Mouse (Mus musculus): Measurements from ENCODE around the gene Irs3. TPM values are rescaled to one million over a fixed set of nuclear protein-coding genes. Genes with fewer than 3 reads are reported as not detected.
A peak's percentile ranks its signal among the peaks of the same experiment; 100 is the strongest.

The Irs3 gene
- polyA plus RNA-seq, 1 experiment from 2014 or later, result 0.18 TPM

GRCm38 (mm10) chr5:137653366-137653765, 7.9 kb upstream of the Irs3 start:
- no peak overlapping the region for H3K4me3 ChIP-seq
- H3K9me3 ChIP-seq, result no peaks in the 10 kb centered on the region
- 93% methylated on average over 10 of the region's 10 CpGs for WGBS
- H3K27me3 ChIP-seq, result no peaks in the 10 kb centered on the region
- H3K4me1 ChIP-seq, result peaks cover 17% of the 10 kb centered on the region
- no peak overlapping the region for H3K9ac ChIP-seq
- H3K27ac ChIP-seq, result no peak overlapping the region
- no peak for ATAC-seq (ENCODE audit: insufficient number of reproducible peaks, insufficient read depth, low FRiP score, low TSS enrichment)
- peaks cover 26% of the 10 kb centered on the region for H3K36me3 ChIP-seq
- no peak overlapping the region for H3K4me2 ChIP-seq (replicated peaks)

- Histone ChIP-seq H3K27ac (no peak overlapping the region), H3K27me3 (no peaks in the 10 kb centered on the region), H3K9me3 (no peaks in the 10 kb centered on the region), H3K4me1 (peaks cover 26% of the 10 kb centered on the region), H3K4me3 (no peak overlapping the region), H3K9ac (no peak overlapping the region), H3K36me3 (peaks cover 25% of the 10 kb centered on the region), H3K4me2 (replicated peaks) (no peak overlapping the region)
- no peak for ATAC-seq (ENCODE audit: insufficient number of reproducible peaks, insufficient read depth, low FRiP score, low TSS enrichment)
- WGBS, result 15% methylated on average over 3 of the region's 3 CpGs
Observed at GRCm38 (mm10) chr5:137652474-137652873, 7.0 kb upstream of the Irs3 start.

- ATAC-seq (ENCODE audit: insufficient number of reproducible peaks, insufficient read depth, low FRiP score, low TSS enrichment), result no peak
- peaks cover 39% of the 10 kb centered on the region for H3K4me1 ChIP-seq
- H3K4me3 ChIP-seq, result no peak overlapping the region
- H3K9me3 ChIP-seq, result no peaks in the 10 kb centered on the region
- H3K4me2 ChIP-seq (replicated peaks), result no peak overlapping the region; the same call in 1 of the 2 replicates
- no peak overlapping the region for H3K27ac ChIP-seq
- no peak overlapping the region for H3K9ac ChIP-seq
- peaks cover 18% of the 10 kb centered on the region for H3K36me3 ChIP-seq
- WGBS, result 13% methylated on average over 18 of the region's 18 CpGs
- H3K27me3 ChIP-seq, result peaks cover 17% of the 10 kb centered on the region
Observed at GRCm38 (mm10) chr5:137649669-137650571, 4.4 kb upstream of the Irs3 start.

GRCm38 (mm10) chr5:137649251-137649650, 3.7 kb upstream of the Irs3 start:
- H3K4me3 ChIP-seq, result no peak overlapping the region
- H3K9ac ChIP-seq, result no peak overlapping the region
- 32% methylated on average over 4 of the region's 4 CpGs for WGBS
- H3K9me3 ChIP-seq, result no peaks in the 10 kb centered on the region
- H3K27ac ChIP-seq, result no peak overlapping the region
- no peak overlapping the region for H3K4me2 ChIP-seq (replicated peaks)
- H3K4me1 ChIP-seq, result peaks cover 40% of the 10 kb centered on the region
- peaks cover 23% of the 10 kb centered on the region for H3K27me3 ChIP-seq
- ATAC-seq (ENCODE audit: insufficient number of reproducible peaks, insufficient read depth, low FRiP score, low TSS enrichment), result no peak
- H3K36me3 ChIP-seq, result peaks cover 16% of the 10 kb centered on the region

- Histone ChIP-seq H3K27me3 (peaks cover 35% of the 10 kb centered on the region), H3K4me2 (replicated peaks) (no peak overlapping the region), H3K4me3 (no peak overlapping the region), H3K27ac (no peak overlapping the region; the same call in 1 of the 2 replicates), H3K4me1 (peaks cover 40% of the 10 kb centered on the region), H3K36me3 (peaks cover 11% of the 10 kb centered on the region), H3K9ac (0 out of 2 replicates have a peak overlapping the region, but pooled peaks have one; percentile 10), H3K9me3 (no peaks in the 10 kb centered on the region)
- ATAC-seq (ENCODE audit: insufficient number of reproducible peaks, insufficient read depth, low FRiP score, low TSS enrichment), result no peak
- 52% methylated on average over 9 of the region's 9 CpGs for WGBS
Observed at GRCm38 (mm10) chr5:137647827-137648601, 2.5 kb upstream of the Irs3 start.

- H3K9ac ChIP-seq, result 0 out of 2 replicates have a peak overlapping the region, but pooled peaks have one; percentile 34
- no peak overlapping the region for H3K27ac ChIP-seq
- ATAC-seq (ENCODE audit: insufficient number of reproducible peaks, insufficient read depth, low FRiP score, low TSS enrichment), result no peak
- WGBS, result 2% methylated on average over 44 of the region's 44 CpGs
- H3K9me3 ChIP-seq, result no peaks in the 10 kb centered on the region
- peaks cover 39% of the 10 kb centered on the region for H3K4me1 ChIP-seq
- peaks cover 26% of the 10 kb centered on the region for H3K36me3 ChIP-seq
- H3K4me3 ChIP-seq, result peak overlapping the region; percentile 30
- peaks cover 35% of the 10 kb centered on the region for H3K27me3 ChIP-seq
- peak overlapping the region; percentile 50 for H3K4me2 ChIP-seq (replicated peaks)
Observed at GRCm38 (mm10) chr5:137645091-137645651, 343 bp downstream of the Irs3 start.

GRCm38 (mm10) chr5:137644484-137644883, 1.0 kb downstream of the Irs3 start:
- 33% methylated on average over 19 of the region's 19 CpGs for WGBS
- Histone ChIP-seq H3K27ac (no peak overlapping the region), H3K9me3 (no peaks in the 10 kb centered on the region), H3K36me3 (peaks cover 33% of the 10 kb centered on the region), H3K9ac (no peak overlapping the region), H3K27me3 (peaks cover 35% of the 10 kb centered on the region), H3K4me2 (replicated peaks) (no peak overlapping the region; the same call in 1 of the 2 replicates), H3K4me1 (peaks cover 32% of the 10 kb centered on the region), H3K4me3 (no peak overlapping the region)
- ATAC-seq (ENCODE audit: insufficient number of reproducible peaks, insufficient read depth, low FRiP score, low TSS enrichment), result no peak

GRCm38 (mm10) chr5:137642886-137643285, 2.6 kb downstream of the Irs3 start:
- Histone ChIP-seq H3K4me2 (replicated peaks) (no peak overlapping the region), H3K27ac (no peak overlapping the region), H3K4me3 (no peak overlapping the region), H3K9ac (no peak overlapping the region), H3K4me1 (peaks cover 18% of the 10 kb centered on the region; the same call in 1 of the 2 replicates), H3K36me3 (peaks cover 49% of the 10 kb centered on the region), H3K27me3 (peaks cover 35% of the 10 kb centered on the region), H3K9me3 (no peaks in the 10 kb centered on the region)
- 48% methylated on average over 4 of the region's 4 CpGs for WGBS
- no peak for ATAC-seq (ENCODE audit: insufficient number of reproducible peaks, insufficient read depth, low FRiP score, low TSS enrichment)

- WGBS, result 90% methylated on average over 19 of the region's 19 CpGs
- ATAC-seq (ENCODE audit: insufficient number of reproducible peaks, insufficient read depth, low FRiP score, low TSS enrichment), result no peak
- Histone ChIP-seq H3K27ac (no peak within 1 kb of the TSS), H3K4me3 (no peak within 1 kb of the TSS), H3K36me3 (peaks cover 67% of the 10 kb centered on the region), H3K9ac (no peak within 1 kb of the TSS), H3K27me3 (peaks cover 30% of the 10 kb centered on the region), H3K9me3 (no peaks in the 10 kb centered on the region), H3K4me1 (peaks cover 12% of the 10 kb centered on the region; the same call in 1 of the 2 replicates), H3K4me2 (replicated peaks) (no peak within 1 kb of the TSS)
Observed at GRCm38 (mm10) chr5:137641054-137641453, 4.5 kb downstream of the Irs3 start, which contains the start of gene Sap25. Gene Sap25, plus strand, starts transcription at chr5:137641334.

- Histone ChIP-seq H3K4me1 (no peaks in the 10 kb centered on the region), H3K27me3 (peaks cover 14% of the 10 kb centered on the region), H3K4me2 (replicated peaks) (no peak overlapping the region), H3K27ac (no peak overlapping the region), H3K4me3 (no peak overlapping the region), H3K9me3 (no peaks in the 10 kb centered on the region), H3K9ac (no peak overlapping the region), H3K36me3 (peaks cover 80% of the 10 kb centered on the region)
- WGBS, result 81% methylated on average over 7 of the region's 7 CpGs
- ATAC-seq (ENCODE audit: insufficient number of reproducible peaks, insufficient read depth, low FRiP score, low TSS enrichment), result no peak
Observed at GRCm38 (mm10) chr5:137639472-137639871, 6.0 kb downstream of the Irs3 start.

- Histone ChIP-seq H3K27me3 (no peaks in the 10 kb centered on the region), H3K9me3 (no peaks in the 10 kb centered on the region), H3K36me3 (peaks cover 53% of the 10 kb centered on the region), H3K9ac (no peak overlapping the region), H3K27ac (no peak overlapping the region), H3K4me3 (no peak overlapping the region), H3K4me2 (replicated peaks) (no peak overlapping the region), H3K4me1 (peaks cover 23% of the 10 kb centered on the region)
- 80% methylated on average over 12 of the region's 12 CpGs for WGBS
- no peak for ATAC-seq (ENCODE audit: insufficient number of reproducible peaks, insufficient read depth, low FRiP score, low TSS enrichment)
Observed at GRCm38 (mm10) chr5:137633397-137634084, 12.0 kb downstream of the Irs3 start.

All from embryonic facial prominence, embryonic 12.5 days (tissue).